Mouse (Mus musculus) frontal cortex, adult 2 months (tissue): Measurements from ENCODE around the gene Fam222a. TPM values are rescaled to one million over a fixed set of nuclear protein-coding genes. Genes with fewer than 3 reads are reported as not detected.

Experiments
- DNase-seq, 2 experiments: peaks; one replicate each; pipeline ENCODE4 v3.0.0; 2022; ENCODE audit warnings: low spot score in 1 of 2; ENCODE audit errors: extremely low spot score in 1 of 2
- polyA plus RNA-seq: library from polyadenylated mRNA; depleted of rRNA; stranded (reverse); fragments of >200 nt; gene quantifications from 2 replicates; pipeline ENCODE4 v1.2.3, GENCODE M21; 2012

Fam222a gene
- polyA plus RNA-seq, 1 experiment, result 8.3 TPM

GRCm38 (mm10) chr5:114604781-114605290 lies 37.0 kb downstream of the Fam222a start:
- DNase-seq, result no peak

DNA sequence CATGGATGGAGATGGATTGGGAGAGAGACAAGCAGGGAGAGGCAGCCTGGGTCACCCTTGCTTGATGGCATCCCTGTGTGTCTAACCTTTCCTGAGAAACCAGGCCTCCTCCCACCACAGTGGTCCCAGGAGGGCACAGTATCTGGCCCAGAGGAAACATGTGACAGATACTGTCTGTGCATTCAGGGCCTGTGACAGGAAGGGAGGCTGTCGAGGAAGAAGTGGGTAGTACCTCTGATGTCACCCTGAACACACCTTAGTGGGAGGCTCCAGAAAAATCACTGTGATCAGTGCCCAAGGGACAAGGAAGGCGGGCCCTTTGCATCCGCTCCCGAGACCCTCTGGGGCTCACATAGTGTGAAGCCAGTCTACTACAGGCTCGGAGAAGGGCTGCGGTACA lies 38.2 kb downstream of the Fam222a start:
- DNase-seq, result no peak

DNA sequence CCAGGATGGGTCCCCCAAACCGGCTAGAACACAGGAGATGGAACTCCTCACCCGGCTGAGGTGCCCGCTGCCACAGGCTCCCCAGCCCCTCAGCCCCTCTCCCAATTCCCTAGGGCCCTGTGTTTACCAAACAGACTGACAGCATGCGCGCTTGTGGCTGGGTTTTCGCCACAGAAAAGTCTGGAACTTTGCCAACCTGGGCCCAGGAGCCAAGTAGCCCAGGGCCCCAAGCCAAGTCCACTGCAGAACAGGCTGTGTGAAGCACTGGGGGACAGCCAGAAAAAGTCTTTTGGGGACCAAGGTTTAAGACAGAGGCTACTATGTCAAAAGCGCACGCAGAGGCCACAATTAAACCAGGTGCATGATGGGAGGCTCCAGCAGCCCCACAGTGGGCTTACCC lies 39.8 kb downstream of the Fam222a start:
- peak; percentile 48 to 79 for DNase-seq

DNA sequence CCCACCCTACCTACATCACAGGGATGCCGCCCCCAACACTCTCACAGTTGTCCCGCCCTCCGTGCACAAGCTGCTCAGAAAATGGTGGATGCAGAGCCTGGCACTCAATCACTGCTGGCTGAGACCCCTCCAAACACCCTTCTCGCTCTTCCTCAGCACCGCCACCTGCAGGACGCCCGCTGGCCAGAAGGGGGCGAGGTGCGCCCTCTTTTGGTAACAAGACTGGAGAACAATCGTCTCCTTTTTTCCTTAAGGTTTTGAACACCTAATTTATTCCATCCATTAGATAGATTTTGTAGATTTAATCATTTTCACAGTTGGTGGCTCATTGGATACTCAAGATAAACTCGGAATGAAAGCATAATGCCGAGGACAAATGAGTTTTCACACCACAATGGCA lies 40.7 kb downstream of the Fam222a start:
- DNase-seq, result peak in 1 of 2 experiments; percentile 90

- DNase-seq, result no peak
These were observed 43.4 kb downstream of the Fam222a start for GRCm38 (mm10) chr5:114611256-114611655.

DNA sequence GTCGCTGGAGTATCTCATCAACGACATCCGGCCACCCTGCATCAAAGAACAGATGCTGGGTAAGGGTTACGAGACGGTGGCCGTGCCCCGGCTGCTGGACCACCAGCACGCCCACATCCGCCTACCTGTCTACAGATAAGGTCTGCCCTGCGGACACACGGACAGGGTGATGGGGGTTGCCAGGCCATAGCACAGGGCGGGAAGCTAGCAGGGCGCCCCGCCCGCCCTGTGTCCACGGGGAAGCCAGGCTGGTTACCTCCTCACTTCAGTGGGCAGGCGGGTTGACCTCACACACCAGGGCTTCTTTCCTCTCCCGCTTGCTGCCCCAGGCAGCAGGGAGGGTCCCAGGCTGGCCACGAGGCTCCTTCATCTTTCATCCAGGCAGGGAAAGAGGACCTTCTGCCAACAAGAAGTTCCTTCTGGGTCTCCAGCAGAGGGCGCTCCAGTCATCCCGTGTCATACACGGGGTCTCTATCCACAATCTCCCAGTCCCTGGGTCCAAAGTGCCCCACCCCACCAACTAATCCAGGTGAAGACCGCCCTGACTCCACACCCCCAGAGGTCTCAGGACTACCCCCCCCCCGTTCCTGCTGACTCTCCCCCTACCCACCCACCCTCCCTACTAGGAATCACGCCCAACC lies 44.3 kb downstream of the Fam222a start:
- DNase-seq, result no peak

DNA sequence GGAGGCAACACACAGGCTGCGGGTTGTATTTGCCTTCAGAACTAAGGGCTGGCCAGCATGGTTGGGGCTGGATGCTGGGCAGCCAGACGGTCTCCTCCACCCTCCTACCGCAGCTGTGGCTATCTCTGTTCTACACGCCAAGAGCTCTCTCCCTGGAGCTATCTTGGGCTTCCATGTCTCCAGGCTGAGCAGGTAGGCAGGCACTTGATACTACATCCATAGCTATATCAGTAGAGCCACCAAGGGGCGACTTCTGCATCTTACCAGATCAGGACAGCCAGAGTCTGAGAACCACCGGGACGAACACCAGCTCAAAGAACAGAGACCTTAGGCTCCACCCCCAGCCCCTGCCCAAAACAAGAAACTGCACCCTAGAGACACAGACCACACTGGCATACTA lies 47.0 kb downstream of the Fam222a start:
- DNase-seq, result no peak

DNA sequence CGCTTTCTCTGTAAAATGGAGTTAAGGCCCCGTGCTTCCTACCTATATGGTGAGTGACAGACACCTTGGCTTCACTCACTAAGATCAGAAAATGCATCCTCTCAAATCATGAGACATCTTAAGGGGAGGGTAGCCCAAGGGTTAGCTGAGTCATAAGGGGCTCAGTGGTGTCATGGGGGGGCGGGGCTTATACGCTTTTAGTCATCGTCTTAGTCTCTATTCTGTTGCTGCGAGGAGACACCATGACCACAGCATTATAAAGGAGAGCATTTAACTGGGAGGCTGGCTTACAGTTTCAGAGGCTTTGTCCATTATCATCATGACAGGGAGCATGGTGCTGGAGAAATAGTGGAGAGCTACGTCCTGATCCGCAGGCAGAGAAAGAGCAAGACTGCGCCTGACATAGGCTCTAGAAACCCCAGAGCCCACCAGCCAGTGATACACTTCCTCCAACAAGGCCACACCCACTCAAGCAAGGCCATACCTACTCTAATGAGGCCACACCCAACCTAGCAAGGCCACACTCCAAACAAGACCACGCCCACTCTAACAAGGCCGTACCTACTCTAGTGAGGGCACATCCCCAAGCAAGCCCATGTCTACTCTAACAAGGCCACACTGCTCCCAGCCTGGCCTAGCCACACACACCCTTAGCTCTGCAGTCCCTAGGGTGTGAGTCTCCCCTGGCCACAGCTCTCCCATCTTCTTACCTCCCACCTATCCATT lies 48.7 kb downstream of the Fam222a start:
- no peak for DNase-seq

- DNase-seq, result no peak
These were observed 50.0 kb downstream of the Fam222a start for GRCm38 (mm10) chr5:114617809-114618208.

DNA sequence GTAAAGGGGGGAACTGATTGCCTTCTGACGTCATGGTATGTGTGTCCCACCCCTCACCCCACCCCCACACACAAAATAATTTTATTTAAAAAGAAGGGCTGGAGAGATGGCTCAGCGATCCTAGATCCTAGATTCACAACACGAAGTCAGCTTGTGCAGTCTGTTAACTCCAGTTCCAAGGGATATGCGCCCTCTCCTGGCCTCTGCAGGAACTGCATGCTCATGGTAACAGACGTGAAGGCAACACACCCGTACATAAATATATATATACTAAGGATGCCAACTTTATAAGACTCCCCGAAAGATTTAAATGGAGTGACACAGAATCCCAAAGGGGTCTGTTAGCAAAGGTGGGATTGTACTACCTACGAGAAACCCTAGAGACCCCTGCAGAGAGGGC lies 51.0 kb downstream of the Fam222a start:
- peak in 1 of 2 experiments; percentile 83 for DNase-seq

DNA sequence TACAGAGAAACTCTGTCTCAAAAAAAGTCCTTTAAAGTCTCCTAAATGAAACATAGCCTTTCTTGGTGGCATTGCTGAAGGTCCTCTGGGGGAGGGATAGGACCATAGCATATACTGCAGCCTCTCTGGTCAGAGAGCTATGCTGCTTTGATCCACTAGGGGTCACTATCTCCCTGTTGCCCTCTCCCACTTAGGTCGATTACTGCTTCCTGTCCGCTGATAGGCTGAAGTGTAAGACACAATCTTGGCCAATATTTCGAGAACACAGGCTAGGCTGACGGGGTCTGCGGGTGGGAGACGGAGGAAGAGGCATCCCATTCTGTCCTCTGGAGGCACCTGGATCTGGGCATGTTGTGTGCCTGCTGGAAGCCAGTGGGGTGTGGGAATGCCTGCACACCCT lies 52.5 kb downstream of the Fam222a start:
- no peak for DNase-seq

DNA sequence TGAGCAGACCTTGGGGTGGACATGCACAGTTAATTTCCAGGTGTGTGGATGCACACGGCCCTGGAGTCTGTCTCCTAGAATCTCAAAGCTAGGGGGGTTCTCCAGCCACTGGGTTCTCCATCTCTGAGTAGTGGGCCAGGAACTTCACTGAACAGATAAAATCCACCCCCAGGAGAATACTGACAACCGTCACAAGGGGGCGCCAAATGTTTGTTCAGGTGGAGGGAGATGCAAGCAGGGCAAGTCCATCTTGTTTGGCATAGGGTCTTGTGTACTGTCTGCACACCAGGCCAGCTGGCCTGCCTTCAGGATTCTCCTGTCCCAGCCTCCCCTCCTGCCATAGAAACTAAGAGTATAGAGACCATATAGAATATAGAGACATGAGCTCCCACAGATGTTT lies 57.8 kb downstream of the Fam222a start:
- peak in 1 of 2 experiments; percentile 74 for DNase-seq

- DNase-seq, result no peak
These were observed 63.5 kb downstream of the Fam222a start for GRCm38 (mm10) chr5:114631336-114631735.

GRCm38 (mm10) chr5:114636091-114636490 lies 68.3 kb downstream of the Fam222a start:
- DNase-seq, result no peak

- peak; percentile 56 to 92 for DNase-seq
These were observed 71.2 kb downstream of the Fam222a start for GRCm38 (mm10) chr5:114638769-114639644.

- DNase-seq, result no peak
These were observed 71.8 kb downstream of the Fam222a start for GRCm38 (mm10) chr5:114639645-114639957.

- DNase-seq, result no peak
These were observed 73.0 kb downstream of the Fam222a start for GRCm38 (mm10) chr5:114640809-114641208.

GRCm38 (mm10) chr5:114644918-114645317 lies 77.1 kb downstream of the Fam222a start:
- no peak for DNase-seq

DNA sequence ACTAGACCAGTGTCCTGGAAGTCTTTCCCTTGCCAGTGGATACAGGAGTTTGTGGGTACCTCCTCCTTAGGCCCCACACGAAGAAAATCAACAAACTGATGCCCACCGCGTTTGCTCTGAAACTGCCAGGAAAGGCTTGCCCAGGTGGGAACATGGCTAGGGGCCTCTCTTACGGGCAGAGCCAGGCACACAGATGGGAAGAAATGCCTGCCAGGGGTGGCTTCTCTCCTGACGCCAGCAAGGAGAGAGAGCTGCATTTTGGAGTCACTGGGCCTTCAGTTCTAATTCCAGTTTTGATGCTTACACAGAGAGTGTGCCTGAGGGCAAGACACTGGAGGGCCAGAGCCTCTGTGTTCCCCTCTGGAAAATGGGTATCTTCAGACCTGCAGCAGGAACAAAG lies 78.1 kb downstream of the Fam222a start:
- no peak for DNase-seq

GRCm38 (mm10) chr5:114647211-114647974 lies 79.6 kb downstream of the Fam222a start:
- DNase-seq, result no peak
